Mouse (Mus musculus) lung, adult 2 months (tissue): ENCODE data around the gene Abhd5.

Source experiments
- CTCF ChIP-seq: fragments of 200-500 bp; IDR thresholded peaks from 2 replicates; pipeline ENCODE4 v1.5.1; 2011; ENCODE audit warnings: mild to moderate bottlenecking, low read length, control low read depth; ENCODE audit not compliant: insufficient read depth
- POLR2A ChIP-seq: fragments of 200-500 bp; IDR thresholded peaks from 2 replicates; pipeline ENCODE4 v1.6.1; 2011; ENCODE audit warnings: low read depth, mild to moderate bottlenecking, control low read depth, low read length, borderline replicate concordance; ENCODE audit errors: extremely low read depth

DNA sequence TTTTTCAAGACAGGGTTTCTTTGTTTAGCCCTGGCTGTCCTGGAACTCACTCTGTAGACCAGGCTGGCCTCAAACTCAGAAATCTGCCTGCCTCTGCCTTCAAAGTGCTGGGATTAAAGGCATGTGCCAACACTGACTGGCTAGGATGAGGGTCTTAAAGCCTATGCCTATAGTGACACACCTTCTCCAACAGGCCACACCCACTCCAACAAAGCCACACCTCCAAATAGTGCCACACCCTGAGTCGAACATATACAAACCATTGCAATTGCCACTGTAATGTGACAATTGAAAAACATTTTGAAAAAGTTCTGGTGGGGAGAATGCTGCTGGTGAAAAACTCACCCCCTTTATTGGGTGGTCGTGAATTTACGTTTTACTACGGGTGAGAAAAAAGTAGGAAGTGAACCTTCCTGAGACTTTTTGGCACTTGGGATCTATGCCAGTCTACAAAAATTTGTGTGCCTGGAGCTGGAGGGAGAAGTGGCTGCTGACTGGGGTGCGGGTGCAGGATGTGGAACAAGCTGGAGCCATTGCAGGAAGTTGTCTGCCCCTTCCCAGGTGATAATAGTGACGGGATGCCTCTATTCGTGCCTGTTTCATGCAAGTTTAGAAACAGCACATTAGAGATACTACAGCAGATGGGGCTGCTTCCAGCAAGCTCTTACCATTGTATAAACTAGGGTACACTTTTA lies 39.0 kb upstream of the Abhd5 start:
- TF ChIP-seq CTCF = no peak
- TF ChIP-seq POLR2A = no peak
